Mouse (Mus musculus) liver, adult 2 months (tissue): ENCODE results near the gene Cmklr1.

Experiments used
- CTCF ChIP-seq: fragments of 200-500 bp; IDR thresholded peaks from 2 replicates; pipeline ENCODE4 v1.5.1; 2011; ENCODE audit warnings: low read depth, low read length, control low read depth
- POLR2A ChIP-seq: fragments of 200-500 bp; IDR thresholded peaks from 2 replicates; pipeline ENCODE4 v1.6.1; 2011; ENCODE audit warnings: low read length, control low read depth; ENCODE audit not compliant: insufficient read depth; ENCODE audit errors: extremely low read depth

DNA sequence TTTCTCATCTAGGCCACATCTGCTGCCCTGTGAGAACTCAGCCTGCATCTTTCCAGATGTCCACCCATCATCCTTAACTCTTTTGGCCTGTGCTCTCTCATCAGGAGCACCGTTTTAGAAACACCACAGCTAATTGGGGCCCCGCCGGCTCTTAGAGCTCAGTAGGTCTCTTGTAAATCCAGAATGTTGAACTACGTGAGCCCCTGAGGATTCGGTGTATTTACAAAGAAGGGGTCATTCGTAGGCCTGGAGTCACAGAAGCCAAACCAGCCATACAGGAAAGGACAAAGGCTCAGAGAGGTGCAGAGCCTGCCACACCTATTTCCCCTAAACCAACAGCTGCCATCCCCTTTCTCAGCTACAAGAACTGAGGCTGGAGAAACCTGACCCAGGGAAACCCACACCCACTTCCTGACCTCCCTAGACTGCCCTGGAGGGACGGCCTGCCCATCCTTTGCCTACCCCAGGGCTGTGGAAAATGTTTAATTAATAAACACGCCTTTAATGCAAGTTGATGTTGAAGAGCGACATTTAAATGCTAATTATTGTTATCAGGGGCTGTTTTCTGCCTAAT is 53.4 kb downstream of the Cmklr1 start:
- TF ChIP-seq CTCF, result no peak
- TF ChIP-seq POLR2A, result no peak
